Mouse (Mus musculus) limb, embryonic 12.5 days (tissue): ENCODE data around the gene Atl1. TPM values are rescaled to one million over a fixed set of nuclear protein-coding genes. Genes with fewer than 3 reads are reported as not detected.

ENCODE experiments used
- ATAC-seq: fragments of 200-750 bp; cut with Nextera tagmentation; 2 replicates; pipeline ENCODE4 v1.8.0; 2017; ENCODE audit warnings: low read depth, moderate TSS enrichment; ENCODE audit not compliant: insufficient number of reproducible peaks, insufficient read depth, low FRiP score, low TSS enrichment
- H3K27ac ChIP-seq: fragments of 300-500 bp; sonication (generic); 2 replicates; pipeline ENCODE4 v1.5.1; 2016; ENCODE audit warnings: mild to moderate bottlenecking, moderate library complexity
- H3K27me3 ChIP-seq: fragments of 300-500 bp; sonication (generic); 2 replicates; pipeline ENCODE4 v1.6.1; 2016; ENCODE audit warnings: mild to moderate bottlenecking, moderate library complexity
- H3K36me3 ChIP-seq: fragments of 300-500 bp; sonication (generic); 2 replicates; pipeline ENCODE4 v1.6.1; 2016; ENCODE audit warnings: mild to moderate bottlenecking, moderate library complexity
- H3K4me1 ChIP-seq: fragments of 300-500 bp; sonication (generic); replicated peaks from 2 replicates; pipeline ENCODE4 v1.6.1; 2016
- H3K4me2 ChIP-seq: fragments of 300-500 bp; sonication (generic); 2 replicates; pipeline ENCODE4 v1.6.1; 2016; ENCODE audit warnings: mild to moderate bottlenecking, moderate library complexity
- H3K4me3 ChIP-seq: fragments of 300-500 bp; sonication (generic); replicated peaks from 2 replicates; pipeline ENCODE4 v1.5.1; 2016; ENCODE audit warnings: mild to moderate bottlenecking
- H3K9ac ChIP-seq: fragments of 300-500 bp; sonication (generic); replicated peaks from 2 replicates; pipeline ENCODE4 v1.6.1; 2016; ENCODE audit warnings: mild to moderate bottlenecking, moderate library complexity
- H3K9me3 ChIP-seq: fragments of 300-500 bp; sonication (generic); 2 replicates; pipeline ENCODE4 v1.6.1; 2016; ENCODE audit warnings: mild to moderate bottlenecking, moderate library complexity
- WGBS: fragments of 180-500 bp; shearing (Covaris S2); methylation state at CpG from one replicate; pipeline ENCODE4 v1.1.7; 2016; 5-methylcytosine and 5-hydroxymethylcytosine counted together
- polyA plus RNA-seq: library from polyadenylated mRNA; unstranded; fragments of >200 nt; fragmentation: Nextera tagmentation; extraction: Ambion mirVana; gene quantifications from 2 replicates; pipeline ENCODE4 v1.2.1, GENCODE M21; 2016

Gene Atl1
- polyA plus RNA-seq, 1 experiment from 2014 or later: 5.4 TPM

DNA sequence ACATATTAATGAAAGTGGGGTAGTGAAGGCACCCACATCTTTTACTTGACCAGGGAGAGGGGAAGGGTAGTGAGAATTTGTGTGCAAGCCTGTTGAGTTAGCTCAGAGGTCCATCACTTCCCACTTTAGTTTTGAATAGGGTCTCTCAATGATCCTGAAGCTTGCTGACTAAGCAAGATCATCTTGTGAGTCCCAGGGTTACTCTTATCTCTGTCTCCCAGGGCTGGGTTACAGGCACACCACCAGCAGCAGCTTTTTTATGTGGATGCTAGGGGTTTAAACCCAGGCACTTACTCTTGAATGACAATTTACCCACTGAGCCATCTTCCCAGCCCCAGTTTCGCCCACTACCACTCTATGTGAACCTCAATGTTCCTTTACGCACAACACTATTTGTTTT lies 34.8 kb upstream of the Atl1 start:
- Histone ChIP-seq H3K9ac (no peak overlapping the region), H3K4me2 (no peak overlapping the region), H3K27ac (no peak overlapping the region), H3K27me3 (no peaks in the 10 kb centered on the region), H3K9me3 (no peaks in the 10 kb centered on the region), H3K4me1 (peaks cover 9% of the 10 kb centered on the region), H3K4me3 (no peak overlapping the region), H3K36me3 (peaks cover 35% of the 10 kb centered on the region)
- no peak for ATAC-seq
- WGBS: 93% methylated on average over 2 of the region's 2 CpGs

DNA sequence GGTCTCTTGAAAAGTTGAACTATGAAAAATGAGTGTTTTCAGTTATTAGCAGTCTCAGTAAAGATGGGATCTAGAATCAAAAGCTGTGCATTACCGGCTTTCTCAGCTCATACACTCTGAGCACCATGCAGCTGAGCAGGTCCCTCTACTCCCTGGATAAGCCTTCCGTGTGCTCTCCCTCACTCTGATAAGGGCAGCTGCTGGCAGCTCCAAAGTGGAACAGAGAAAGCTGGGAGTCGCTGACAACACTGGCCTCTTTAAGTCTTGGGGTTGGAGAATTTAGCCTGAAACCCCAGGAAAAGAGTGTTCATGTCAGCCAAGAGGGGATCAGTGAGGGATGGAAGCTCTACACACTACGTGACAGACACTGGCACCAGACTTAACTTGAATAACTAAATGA lies 33.6 kb upstream of the Atl1 start:
- peaks cover 32% of the 10 kb centered on the region for H3K36me3 ChIP-seq
- H3K27ac ChIP-seq: no peak overlapping the region
- no peaks in the 10 kb centered on the region for H3K9me3 ChIP-seq
- ATAC-seq: no peak
- WGBS: 91% methylated on average over 4 of the region's 4 CpGs
- no peaks in the 10 kb centered on the region for H3K27me3 ChIP-seq
- no peak overlapping the region for H3K4me2 ChIP-seq
- no peak overlapping the region for H3K9ac ChIP-seq
- H3K4me1 ChIP-seq: 0 out of 2 replicates have a peak, but pooled peaks cover 3% of the 10 kb centered on the region
- H3K4me3 ChIP-seq: no peak overlapping the region

DNA sequence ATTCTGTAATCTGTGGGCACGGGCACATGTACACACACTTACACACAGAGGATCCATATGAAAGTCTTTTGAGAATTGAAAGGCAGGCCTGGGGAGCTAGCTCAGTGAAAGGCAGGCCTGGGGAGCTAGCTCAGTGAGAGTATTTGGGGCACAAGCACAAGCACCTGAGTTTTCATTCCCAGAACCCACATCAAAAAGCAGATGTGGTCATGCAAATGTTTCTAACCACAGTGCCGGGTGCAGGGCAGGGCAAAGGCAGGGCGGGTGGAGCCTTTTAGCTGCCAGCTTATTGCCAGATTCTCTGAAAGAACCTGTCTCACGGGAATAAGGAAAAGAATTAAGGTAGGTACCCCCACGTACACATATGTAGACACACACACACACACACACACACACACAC lies 28.9 kb upstream of the Atl1 start:
- ATAC-seq: no peak

DNA sequence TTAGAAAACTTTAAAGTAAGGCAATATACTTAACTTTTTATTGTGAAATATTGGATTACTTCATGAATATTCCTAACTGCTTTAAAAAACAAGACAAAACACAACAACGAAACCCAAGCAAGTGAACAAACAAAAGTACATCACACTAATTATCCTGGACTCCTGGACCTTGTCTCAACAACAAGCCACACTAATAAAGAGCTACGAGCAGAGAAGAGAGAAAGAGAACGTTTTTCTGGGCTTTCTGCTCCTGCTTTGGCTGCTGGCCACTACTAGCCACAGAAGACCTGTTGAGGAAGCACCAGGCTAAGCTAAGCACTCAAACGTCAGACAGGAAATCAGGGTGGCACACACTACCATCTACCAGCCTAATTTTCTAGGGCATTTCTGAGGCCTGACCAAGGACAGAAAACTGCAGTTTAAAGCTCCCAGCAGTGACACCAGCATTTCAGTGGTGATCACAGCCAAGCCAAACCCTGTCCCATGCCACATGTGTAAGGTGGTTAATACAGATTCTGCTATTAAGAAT lies 28.2 kb upstream of the Atl1 start:
- WGBS: 61% methylated on average over 4 of the region's 4 CpGs
- Histone ChIP-seq H3K4me1 (0 out of 2 replicates have a peak, but pooled peaks cover 3% of the 10 kb centered on the region), H3K27ac (no peak overlapping the region), H3K4me2 (no peak overlapping the region), H3K9me3 (no peaks in the 10 kb centered on the region), H3K9ac (no peak overlapping the region), H3K27me3 (no peaks in the 10 kb centered on the region), H3K4me3 (no peak overlapping the region), H3K36me3 (peaks cover 26% of the 10 kb centered on the region; the same call in 1 of the 2 replicates)
- no peak for ATAC-seq

More for the DNA sequence above, 28.9 kb upstream of the Atl1 start:
- Histone ChIP-seq H3K4me1 (0 out of 2 replicates have a peak, but pooled peaks cover 3% of the 10 kb centered on the region), H3K4me3 (no peak overlapping the region), H3K9me3 (no peaks in the 10 kb centered on the region), H3K27me3 (no peaks in the 10 kb centered on the region), H3K36me3 (peaks cover 26% of the 10 kb centered on the region; the same call in 1 of the 2 replicates), H3K9ac (no peak overlapping the region), H3K4me2 (no peak overlapping the region), H3K27ac (no peak overlapping the region)
- 71% methylated on average over 5 of the region's 5 CpGs for WGBS

DNA sequence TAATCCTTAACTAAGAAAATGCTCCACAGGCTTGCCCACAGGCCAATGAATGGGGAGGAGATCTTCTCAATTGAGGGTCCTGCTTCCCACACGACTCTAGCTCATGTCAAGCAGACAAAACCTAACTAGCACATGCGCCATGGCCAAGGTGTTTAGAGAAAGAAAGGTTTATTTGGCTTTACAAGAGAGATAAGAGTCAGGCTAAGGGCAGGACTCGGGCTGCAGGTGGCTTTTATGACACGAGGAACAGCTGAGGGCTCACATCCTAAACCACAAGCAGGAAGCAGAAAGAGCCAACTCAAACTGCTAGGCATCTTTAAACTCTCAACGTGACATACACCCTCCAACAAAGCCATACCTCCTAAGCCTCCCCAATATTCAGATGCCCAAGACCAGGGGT lies 25.1 kb upstream of the Atl1 start:
- Histone ChIP-seq H3K27me3 (no peaks in the 10 kb centered on the region), H3K27ac (no peak overlapping the region), H3K9ac (no peak overlapping the region), H3K4me2 (no peak overlapping the region), H3K36me3 (peaks cover 45% of the 10 kb centered on the region), H3K9me3 (no peaks in the 10 kb centered on the region), H3K4me1 (0 out of 2 replicates have a peak, but pooled peaks cover 3% of the 10 kb centered on the region), H3K4me3 (no peak overlapping the region)
- ATAC-seq: no peak
- 75% methylated on average over 5 of the region's 5 CpGs for WGBS

DNA sequence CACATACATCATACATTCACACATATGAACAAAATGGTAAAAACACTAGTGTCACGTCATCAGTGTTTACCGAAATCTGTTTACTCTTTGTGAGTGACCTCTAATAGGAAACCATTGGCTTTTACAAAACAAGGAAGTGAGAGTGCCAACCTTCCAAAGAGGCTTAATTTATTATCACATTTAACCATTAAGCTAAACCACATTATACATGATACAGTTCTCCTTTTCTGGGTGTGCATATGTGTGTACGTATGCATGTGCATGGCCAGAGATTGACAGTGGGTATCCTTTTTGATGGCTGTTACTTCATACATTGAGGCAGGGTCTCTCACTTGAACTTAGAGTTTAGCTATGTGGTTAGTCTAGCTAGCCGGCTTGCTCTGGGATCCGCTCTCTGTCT lies 20.8 kb upstream of the Atl1 start:
- WGBS: 98% methylated on average over 5 of the region's 5 CpGs

DNA sequence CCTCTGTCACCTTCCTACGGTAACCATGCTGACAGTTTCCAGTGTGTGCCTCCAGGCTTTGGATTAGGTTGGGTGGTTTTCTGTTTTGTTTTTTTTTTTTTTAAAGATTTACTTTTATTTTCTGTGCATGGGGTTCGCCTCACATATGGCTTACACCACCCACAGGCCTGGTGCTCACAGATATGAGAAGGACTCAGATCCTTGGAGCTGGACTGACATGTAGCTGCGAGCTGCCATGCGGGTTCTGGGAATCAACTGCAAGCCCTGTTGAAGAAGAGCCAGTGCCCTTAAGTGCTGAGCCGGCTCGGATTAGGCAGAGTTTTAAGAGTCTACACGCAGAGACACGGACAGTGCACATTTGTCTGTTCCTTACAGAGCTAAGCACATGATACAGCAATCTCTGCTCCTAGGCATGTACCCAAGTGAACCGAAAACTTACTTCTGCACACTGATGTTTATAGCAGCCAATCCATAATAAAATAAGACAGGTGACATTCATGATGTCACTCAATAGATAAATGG lies 14.5 kb upstream of the Atl1 start:
- Histone ChIP-seq H3K9me3 (no peaks in the 10 kb centered on the region), H3K9ac (no peak overlapping the region), H3K27me3 (no peaks in the 10 kb centered on the region), H3K4me1 (peaks cover 24% of the 10 kb centered on the region), H3K4me3 (no peak overlapping the region), H3K36me3 (peaks cover 5% of the 10 kb centered on the region; the same call in 1 of the 2 replicates), H3K4me2 (no peak overlapping the region), H3K27ac (no peak overlapping the region)
- 89% methylated on average over 9 of the region's 9 CpGs for WGBS
- no peak for ATAC-seq

More for the DNA sequence above, 20.8 kb upstream of the Atl1 start:
- H3K9me3 ChIP-seq: no peaks in the 10 kb centered on the region
- H3K4me3 ChIP-seq: no peak overlapping the region
- no peak for ATAC-seq
- no peak overlapping the region for H3K27ac ChIP-seq
- H3K9ac ChIP-seq: no peak overlapping the region
- peaks cover 31% of the 10 kb centered on the region for H3K36me3 ChIP-seq
- H3K4me1 ChIP-seq: no peaks in the 10 kb centered on the region
- H3K27me3 ChIP-seq: no peaks in the 10 kb centered on the region
- H3K4me2 ChIP-seq: no peak overlapping the region

DNA sequence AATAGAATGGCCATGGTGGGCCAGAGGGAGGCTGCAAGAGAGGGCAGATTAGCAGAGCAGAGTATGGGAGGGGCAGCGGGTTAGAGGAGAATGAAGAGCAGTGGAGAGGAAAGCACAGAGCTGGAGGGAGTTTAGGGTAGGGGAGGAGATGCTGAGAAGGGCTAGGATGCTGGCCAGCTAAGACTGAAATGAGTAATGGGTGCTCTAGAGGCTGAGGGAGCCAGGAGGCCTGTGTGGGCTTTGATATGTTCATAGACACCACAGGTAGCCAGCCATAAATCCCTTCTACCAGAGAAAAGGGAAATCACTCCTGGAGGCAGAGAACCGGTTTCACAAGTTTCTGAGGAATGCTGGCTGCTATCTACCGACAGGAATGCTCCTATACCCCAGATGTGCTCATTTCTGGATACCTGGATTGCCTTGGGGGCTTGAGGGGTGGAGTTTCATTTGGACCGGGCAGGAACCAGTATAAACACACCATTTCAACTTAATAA lies 13.2 kb upstream of the Atl1 start:
- ATAC-seq: no peak
- WGBS: 10% methylated on average over 4 of the region's 4 CpGs
- Histone ChIP-seq H3K27ac (no peak overlapping the region; the same call in 1 of the 2 replicates), H3K9ac (no peak overlapping the region), H3K36me3 (no peaks in the 10 kb centered on the region), H3K4me3 (no peak overlapping the region), H3K9me3 (no peaks in the 10 kb centered on the region), H3K27me3 (no peaks in the 10 kb centered on the region), H3K4me1 (peaks cover 24% of the 10 kb centered on the region), H3K4me2 (no peak overlapping the region)

DNA sequence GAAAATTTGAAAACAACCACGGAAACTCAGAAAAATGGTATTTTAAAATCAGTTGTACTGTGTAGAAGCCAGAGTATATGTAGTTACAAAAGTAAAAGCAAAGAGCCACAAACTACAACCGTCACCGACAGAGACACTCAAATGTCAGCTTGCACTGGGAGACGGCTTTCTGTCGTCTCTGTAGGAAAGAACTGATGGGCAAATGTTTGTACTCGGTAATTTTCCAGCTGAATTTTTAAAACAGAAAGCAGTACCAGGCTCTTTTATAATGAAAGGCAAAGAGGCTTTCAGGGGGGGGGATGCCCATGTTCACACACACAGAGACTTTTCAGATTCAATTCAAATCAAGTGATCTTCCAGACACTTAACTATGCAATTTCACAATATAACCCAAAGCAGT lies 12.7 kb upstream of the Atl1 start:
- 19% methylated on average over 6 of the region's 6 CpGs for WGBS
- H3K9me3 ChIP-seq: no peaks in the 10 kb centered on the region
- H3K27ac ChIP-seq: peak overlapping the region; percentile 67; the same call in 1 of the 2 replicates
- H3K9ac ChIP-seq: no peak overlapping the region
- H3K36me3 ChIP-seq: no peaks in the 10 kb centered on the region
- H3K4me1 ChIP-seq: peaks cover 24% of the 10 kb centered on the region
- H3K4me2 ChIP-seq: no peak overlapping the region
- H3K27me3 ChIP-seq: no peaks in the 10 kb centered on the region
- no peak overlapping the region for H3K4me3 ChIP-seq
- ATAC-seq: no peak

DNA sequence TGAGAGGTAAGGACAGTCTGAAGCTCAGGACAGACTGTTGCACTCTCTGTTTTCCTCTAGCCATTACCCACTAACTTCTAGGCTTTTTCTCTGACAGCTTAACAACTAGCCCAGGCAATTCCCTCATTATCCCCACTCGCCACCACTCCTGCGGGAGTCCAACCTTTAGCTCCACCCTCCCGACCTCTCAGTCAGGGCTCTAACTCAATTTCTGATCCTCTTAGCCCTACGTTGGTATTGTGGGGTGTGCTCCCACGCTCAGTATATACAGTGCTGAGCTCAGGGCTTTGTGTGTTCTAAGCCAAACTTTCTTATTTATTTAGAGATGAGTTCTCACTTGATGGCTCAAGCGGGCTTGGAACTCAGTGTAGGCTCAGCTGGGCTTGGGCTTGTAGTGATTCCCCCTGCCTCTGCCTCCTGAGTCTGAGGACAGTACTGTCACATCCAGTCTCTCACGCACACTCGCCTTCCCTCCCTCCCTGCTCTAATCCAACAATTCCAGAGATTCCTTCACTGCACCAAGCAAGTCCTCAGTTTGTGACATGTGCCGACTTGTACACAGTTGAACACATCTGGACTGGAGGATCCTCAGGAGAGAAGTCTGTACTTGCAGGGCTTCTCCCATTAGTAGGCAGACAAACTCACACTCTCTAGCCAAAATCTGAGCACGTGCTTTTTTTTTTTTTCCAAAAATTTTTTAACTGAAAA lies 11.1 kb upstream of the Atl1 start:
- Histone ChIP-seq H3K9me3 (no peaks in the 10 kb centered on the region), H3K4me1 (peaks cover 24% of the 10 kb centered on the region), H3K9ac (no peak overlapping the region), H3K4me2 (no peak overlapping the region), H3K27ac (no peak overlapping the region), H3K36me3 (no peaks in the 10 kb centered on the region), H3K4me3 (no peak overlapping the region), H3K27me3 (no peaks in the 10 kb centered on the region)
- no peak for ATAC-seq
- 35% methylated on average over 10 of the region's 10 CpGs for WGBS

DNA sequence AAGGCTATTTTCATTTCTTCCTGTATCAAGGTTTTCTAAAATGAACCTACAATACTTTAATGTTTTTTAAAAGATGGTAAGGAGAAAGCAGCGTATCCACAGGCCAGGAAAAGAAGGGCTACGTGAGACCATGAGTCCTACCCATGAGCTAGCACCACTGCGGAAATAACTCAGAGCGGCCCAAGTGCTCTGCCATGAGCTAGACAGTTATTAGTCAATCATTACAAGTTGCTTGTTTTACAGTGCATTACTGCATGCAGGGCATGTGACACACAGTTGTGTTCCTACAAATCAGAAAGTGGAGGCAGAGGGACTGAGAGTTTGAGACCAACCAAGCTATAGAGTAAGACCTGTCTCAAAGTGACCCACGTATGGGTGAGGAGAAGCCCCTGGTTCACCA lies 8.4 kb upstream of the Atl1 start:
- ATAC-seq: no peak
- H3K4me3 ChIP-seq: no peak overlapping the region
- H3K36me3 ChIP-seq: no peaks in the 10 kb centered on the region
- H3K9ac ChIP-seq: no peak overlapping the region
- H3K27me3 ChIP-seq: no peaks in the 10 kb centered on the region
- peaks cover 34% of the 10 kb centered on the region for H3K4me1 ChIP-seq
- no peak overlapping the region for H3K4me2 ChIP-seq
- no peak overlapping the region for H3K27ac ChIP-seq
- 96% methylated on average over 5 of the region's 5 CpGs for WGBS
- H3K9me3 ChIP-seq: no peaks in the 10 kb centered on the region
